ENCODE assay signal across 8 mouse cellular contexts in the genomic region with DNA sequence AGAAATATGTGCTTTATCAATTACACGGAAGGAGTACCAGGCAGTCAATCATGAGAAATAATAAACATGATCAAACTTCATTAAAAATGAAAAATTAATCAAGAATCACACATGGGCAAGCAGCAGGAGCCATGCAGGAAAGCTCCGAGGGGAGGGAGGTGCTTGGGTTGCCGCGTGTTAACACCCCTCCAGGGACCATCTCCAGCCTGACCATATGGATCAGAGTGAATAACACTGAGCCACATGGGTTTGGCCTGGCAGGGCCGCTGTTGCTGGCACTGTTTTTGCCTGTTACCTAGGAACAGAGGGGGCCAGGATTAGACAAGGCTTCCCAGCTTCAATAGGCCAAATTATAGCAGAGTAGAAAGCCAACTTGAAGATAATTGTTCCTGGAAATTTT.
DNase-seq lines count a peak whose midpoint lies in the region; ATAC-seq and TF ChIP-seq lines count a peak whose summit lies in the region.

No protein-coding gene starts in this region.

- TF ChIP-seq CTCF in cerebellum, adult 2 months (IDR thresholded peaks at IDR 0.05; ENCODE audit: borderline replicate concordance, insufficient read depth, low read depth, low read length): no peak

- H3K27me3 ChIP-seq in cerebellum, adult 2 months (ENCODE audit: control insufficient read depth, insufficient read depth, low read length): no peaks in the 10 kb centered on the region
- no peaks in the 10 kb centered on the region for H3K27me3 ChIP-seq in forebrain, embryonic 15.5 days
- H3K27me3 ChIP-seq in limb, embryonic 14.5 days (ENCODE audit: control insufficient read depth, insufficient read depth, low read length): no peaks in the 10 kb centered on the region

- H3K4me1 ChIP-seq in cerebellum, adult 2 months (ENCODE audit: control insufficient read depth, insufficient read depth, low read length): peaks cover 12% of the 10 kb centered on the region; the same call in 1 of the 2 replicates
- peaks cover 28% of the 10 kb centered on the region for H3K4me1 ChIP-seq in forebrain, embryonic 15.5 days
- peaks cover 9% of the 10 kb centered on the region for H3K4me1 ChIP-seq in limb, embryonic 14.5 days (ENCODE audit: control insufficient read depth, insufficient read depth, low read length)

- H3K9ac ChIP-seq in forebrain, embryonic 15.5 days (replicated peaks): no peak overlapping the region
- H3K9ac ChIP-seq in limb, embryonic 14.5 days (ENCODE audit: low read depth, low read length, severe bottlenecking): no peak overlapping the region

- H3K27ac ChIP-seq in cerebellum, adult 2 months (ENCODE audit: insufficient read depth, low read length): no peak overlapping the region
- H3K27ac ChIP-seq in forebrain, embryonic 15.5 days (replicated peaks): peak overlapping the region; percentile 51; the same call in 1 of the 2 replicates
- no peak overlapping the region for H3K27ac ChIP-seq in limb, embryonic 14.5 days (replicated peaks; ENCODE audit: low read depth, low read length)

- no peaks in the 10 kb centered on the region for H3K9me3 ChIP-seq in forebrain, embryonic 15.5 days
- H3K9me3 ChIP-seq in limb, embryonic 14.5 days (ENCODE audit: control insufficient read depth, low read length): no peaks in the 10 kb centered on the region

- 10% methylated on average over 5 of the region's 5 CpGs for WGBS in cerebellum, adult 2 months
- 14% methylated on average over 5 of the region's 5 CpGs for WGBS in forebrain, embryonic 15.5 days
- WGBS in limb, embryonic 14.5 days: 15% methylated on average over 5 of the region's 5 CpGs

- peak; percentile 88 for ATAC-seq in forebrain, embryonic 15.5 days (replicated peaks)
- no peak for ATAC-seq in limb, embryonic 14.5 days (ENCODE audit: low FRiP score, low read depth)
- ATAC-seq in frontal cortex, adult (ENCODE audit: low TSS enrichment): no peak

- intact Hi-C loops in left cerebral cortex, postnatal 36 days (cut with DNase I): no loop called here

- no peak overlapping the region for H3K4me2 ChIP-seq in forebrain, embryonic 15.5 days (replicated peaks)
- H3K4me2 ChIP-seq in limb, embryonic 14.5 days (replicated peaks; ENCODE audit: low read depth, low read length, severe bottlenecking): no peak overlapping the region

- no peak for TF ChIP-seq POLR2A in cerebellum, adult 2 months (IDR thresholded peaks at IDR 0.05; ENCODE audit: borderline replicate concordance, insufficient read depth, low read length)
- no peak for TF ChIP-seq POLR2A in limb, embryonic 14.5 days (IDR thresholded peaks at IDR 0.05; ENCODE audit: borderline replicate concordance, extremely low read depth, insufficient read depth, insufficient read length)

- H3K36me3 ChIP-seq in forebrain, embryonic 15.5 days: no peaks in the 10 kb centered on the region
- H3K36me3 ChIP-seq in limb, embryonic 14.5 days (ENCODE audit: control insufficient read depth, insufficient read depth, low read length): no peaks in the 10 kb centered on the region

- H3K4me3 ChIP-seq in cerebellum, adult 2 months (replicated peaks; ENCODE audit: insufficient read depth, low read depth, low read length): no peak overlapping the region
- no peak overlapping the region for H3K4me3 ChIP-seq in forebrain, embryonic 15.5 days
- H3K4me3 ChIP-seq in limb, embryonic 14.5 days (replicated peaks; ENCODE audit: low read length): no peak overlapping the region

- peak; percentile 30 for DNase-seq in MN1 (ENCODE audit: low spot score)
- peak; percentile 81 to 92 for DNase-seq in cerebellum, adult 2 months
- peak; percentile 40 for DNase-seq in limb, embryonic 14.5 days (ENCODE audit: low spot score)
- no peak for DNase-seq in left cerebral cortex, postnatal 36 days (ENCODE audit: low spot score in 2 of 2)
- no peak for DNase-seq in frontal cortex, postnatal 36 days (ENCODE audit: low spot score in 2 of 2)
- DNase-seq in spleen, adult 18-20 months: no peak

Comparison
In these comparisons a context has a peak if more than half of its experiments do, and no peak if none do; other contexts are left out.
1. DNase-seq: peak in MN1 (single experiment), cerebellum, adult 2 months (2 of 2) and limb, embryonic 14.5 days (single experiment); none in left cerebral cortex, postnatal 36 days (0 of 2), frontal cortex, postnatal 36 days (0 of 2) and spleen, adult 18-20 months (0 of 2).